Mouse (Mus musculus) retina, embryonic 14.5 days (tissue): ENCODE measurements around the gene Rasa3.

ENCODE experiments used
- DNase-seq: peaks from one replicate; pipeline ENCODE4 v3.0.0-alpha.2; 2015; ENCODE audit warnings: low spot score

The Rasa3 gene

GRCm38 (mm10) chr8:13616831-13617505 lies 60.4 kb downstream of the Rasa3 start:
- DNase-seq: no peak

GRCm38 (mm10) chr8:13614924-13615391 lies 62.4 kb downstream of the Rasa3 start:
- DNase-seq: no peak

- no peak for DNase-seq
Measured at GRCm38 (mm10) chr8:13614136-13614535, 63.3 kb downstream of the Rasa3 start.

- no peak for DNase-seq
Measured at GRCm38 (mm10) chr8:13611702-13612101, 65.7 kb downstream of the Rasa3 start.

GRCm38 (mm10) chr8:13609971-13610370 lies 67.4 kb downstream of the Rasa3 start:
- no peak for DNase-seq

GRCm38 (mm10) chr8:13608946-13609345 lies 68.5 kb downstream of the Rasa3 start:
- DNase-seq: no peak

- no peak for DNase-seq
Measured at GRCm38 (mm10) chr8:13605920-13606480, 71.4 kb downstream of the Rasa3 start.

GRCm38 (mm10) chr8:13602621-13603020 lies 74.8 kb downstream of the Rasa3 start:
- DNase-seq: peak; percentile 70

- no peak for DNase-seq
Measured at GRCm38 (mm10) chr8:13601166-13601565, 76.2 kb downstream of the Rasa3 start.

- DNase-seq: no peak
Measured at GRCm38 (mm10) chr8:13600716-13601115, 76.7 kb downstream of the Rasa3 start.

GRCm38 (mm10) chr8:13600204-13600603 lies 77.2 kb downstream of the Rasa3 start:
- no peak for DNase-seq

- no peak for DNase-seq
Measured at GRCm38 (mm10) chr8:13597777-13598176, 79.6 kb downstream of the Rasa3 start.

- DNase-seq: no peak
Measured at GRCm38 (mm10) chr8:13595861-13596260, 81.5 kb downstream of the Rasa3 start.

GRCm38 (mm10) chr8:13594884-13595323 lies 82.5 kb downstream of the Rasa3 start:
- no peak for DNase-seq

GRCm38 (mm10) chr8:13593340-13593739 lies 84.1 kb downstream of the Rasa3 start:
- DNase-seq: no peak

GRCm38 (mm10) chr8:13591246-13591645 lies 86.2 kb downstream of the Rasa3 start:
- no peak for DNase-seq

GRCm38 (mm10) chr8:13589071-13589470 lies 88.3 kb downstream of the Rasa3 start:
- no peak for DNase-seq

- no peak for DNase-seq
Measured at GRCm38 (mm10) chr8:13584652-13585051, 92.8 kb downstream of the Rasa3 start.

GRCm38 (mm10) chr8:13577869-13578268 lies 99.5 kb downstream of the Rasa3 start:
- DNase-seq: no peak

- no peak for DNase-seq
Measured at GRCm38 (mm10) chr8:13571999-13572398, 105.4 kb downstream of the Rasa3 start.

GRCm38 (mm10) chr8:13562118-13562517 lies 115.3 kb downstream of the Rasa3 start, which contains the start of gene 1700029H14Rik:
Gene 1700029H14Rik, minus strand, starts transcription at chr8:13562461.
- no peak for DNase-seq

GRCm38 (mm10) chr8:13557526-13557925 lies 119.9 kb downstream of the Rasa3 start:
- DNase-seq: no peak

- DNase-seq: no peak
Measured at GRCm38 (mm10) chr8:13551574-13551830, 125.9 kb downstream of the Rasa3 start.
